Mouse (Mus musculus): ENCODE data around the gene Olfr839-ps1. TPM values are rescaled to one million over a fixed set of nuclear protein-coding genes. Genes with fewer than 3 reads are reported as not detected.

Olfr839-ps1 gene
- total RNA-seq (2012; rRNA removed) (not detected in 2 replicates), polyA plus RNA-seq (2012; ENCODE audit: insufficient read depth in 1 of 2, insufficient read length in 2 of 2, low read depth in 1 of 2, low replicate concordance in 2 of 2, missing spikeins in 1 of 2) (not detected)

- no peaks in the 10 kb centered on the region for H3K27me3 ChIP-seq (ENCODE audit: control insufficient read depth in 1 of 2, insufficient read depth in 2 of 2, low read length in 2 of 2)
- H3K4me3 ChIP-seq (ENCODE audit: control insufficient read depth in 1 of 2, insufficient read depth in 1 of 2, low read depth in 2 of 2, low read length in 2 of 2) = no peak within 1 kb of the TSS
- no peaks in the 10 kb centered on the region for H3K4me1 ChIP-seq (ENCODE audit: control insufficient read depth in 1 of 2, insufficient read depth in 2 of 2, low read length in 2 of 2)
- H3K79me2 ChIP-seq (ENCODE audit: control insufficient read depth, insufficient read depth, low read length, poor library complexity) = no peaks in the 10 kb centered on the region
- no peak for DNase-seq (ENCODE audit: low read depth, low spot score)
- no peak within 1 kb of the TSS for H3K27ac ChIP-seq (ENCODE audit: control insufficient read depth, low read depth, low read length)
- H3K36me3 ChIP-seq (ENCODE audit: control insufficient read depth in 1 of 2, insufficient read depth in 2 of 2, low read length in 2 of 2) = no peaks in the 10 kb centered on the region
- no peaks in the 10 kb centered on the region for H3K9me3 ChIP-seq (replicated peaks; ENCODE audit: insufficient read depth, low read length)
- no peak within 1 kb of the TSS for H3K9ac ChIP-seq (ENCODE audit: control insufficient read depth, low read depth, low read length, poor library complexity, severe bottlenecking)
- no peak for TF ChIP-seq USF1 (IDR thresholded peaks at IDR 0.05; ENCODE audit: low read depth, low read length)
Observed at GRCm38 (mm10) chr9:19177212-19177611, at the start of gene Olfr839-ps1. Olfr839-ps1 (minus strand) TSS chr9:19177312.

DNA sequence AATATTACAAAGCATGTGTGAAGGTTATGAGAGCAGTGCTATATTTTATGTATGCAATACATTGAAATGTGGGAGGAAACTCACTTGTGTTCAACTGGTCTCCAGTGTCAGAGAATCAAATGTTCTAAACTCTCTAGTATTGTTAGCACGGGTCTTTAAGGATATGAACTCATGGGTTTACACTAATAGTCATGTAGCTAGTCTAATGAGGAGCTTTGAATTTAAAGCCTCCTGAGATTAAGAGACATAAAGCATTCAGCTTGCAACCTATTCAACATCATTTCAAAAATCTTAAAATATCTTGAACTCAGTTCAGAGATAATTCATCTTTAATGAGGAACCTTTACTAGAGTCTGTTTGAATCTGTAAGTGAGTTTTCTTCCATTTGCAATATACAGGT, 41.1 kb downstream of the Olfr839-ps1 start, which contains the start of gene Olfr837:
Olfr837 (plus strand) TSS at position 301 of the 400 bp plus-strand sequence.
- no peak for TF ChIP-seq ZNF384 (IDR thresholded peaks at IDR 0.05; ENCODE audit: low read depth, low read length)
- no peak for TF ChIP-seq UBTF (IDR thresholded peaks at IDR 0.05; ENCODE audit: borderline replicate concordance, insufficient read depth, low read depth, low read length)
- TF ChIP-seq CHD2 (IDR thresholded peaks at IDR 0.05; ENCODE audit: low read length) = no peak
- Histone ChIP-seq H3K27me3 (ENCODE audit: control insufficient read depth in 1 of 2, insufficient read depth in 2 of 2, low read length in 2 of 2) (no peaks in the 10 kb centered on the region), H3K27ac (ENCODE audit: control insufficient read depth, low read depth, low read length) (no peak within 1 kb of the TSS), H3K36me3 (ENCODE audit: control insufficient read depth in 1 of 2, insufficient read depth in 2 of 2, low read length in 2 of 2) (no peaks in the 10 kb centered on the region), H3K4me3 (ENCODE audit: control insufficient read depth in 1 of 2, insufficient read depth in 1 of 2, low read depth in 2 of 2, low read length in 2 of 2) (no peak within 1 kb of the TSS), H3K9me3 (replicated peaks; ENCODE audit: insufficient read depth, low read length) (no peaks in the 10 kb centered on the region; the same call in 1 of the 2 replicates), H3K9ac (ENCODE audit: control insufficient read depth, low read depth, low read length, poor library complexity, severe bottlenecking) (no peak within 1 kb of the TSS), H3K4me1 (ENCODE audit: control insufficient read depth in 1 of 2, insufficient read depth in 2 of 2, low read length in 2 of 2) (no peaks in the 10 kb centered on the region), H3K79me2 (ENCODE audit: control insufficient read depth, insufficient read depth, low read length, poor library complexity) (no peaks in the 10 kb centered on the region)
- DNase-seq (ENCODE audit: low read depth, low spot score) = no peak

GRCm38 (mm10) chr9:19120082-19120481, 57.0 kb downstream of the Olfr839-ps1 start, which contains the start of gene Olfr836:
Olfr836 (plus strand) TSS chr9:19120382.
- Histone ChIP-seq H3K36me3 (ENCODE audit: control insufficient read depth in 1 of 2, insufficient read depth in 2 of 2, low read length in 2 of 2) (no peaks in the 10 kb centered on the region), H3K4me1 (ENCODE audit: control insufficient read depth in 1 of 2, insufficient read depth in 2 of 2, low read length in 2 of 2) (no peaks in the 10 kb centered on the region), H3K27ac (ENCODE audit: control insufficient read depth, low read depth, low read length) (no peak within 1 kb of the TSS), H3K9me3 (replicated peaks; ENCODE audit: insufficient read depth, low read length) (no peaks in the 10 kb centered on the region), H3K79me2 (ENCODE audit: control insufficient read depth, insufficient read depth, low read length, poor library complexity) (no peaks in the 10 kb centered on the region), H3K9ac (ENCODE audit: control insufficient read depth, low read depth, low read length, poor library complexity, severe bottlenecking) (no peak within 1 kb of the TSS), H3K27me3 (ENCODE audit: control insufficient read depth in 1 of 2, insufficient read depth in 2 of 2, low read length in 2 of 2) (no peaks in the 10 kb centered on the region), H3K4me3 (ENCODE audit: control insufficient read depth in 1 of 2, insufficient read depth in 1 of 2, low read depth in 2 of 2, low read length in 2 of 2) (no peak within 1 kb of the TSS)
- TF ChIP-seq ZC3H11A (IDR thresholded peaks at IDR 0.05; ENCODE audit: low read depth, low read length) (no peak), MAFK (IDR thresholded peaks at IDR 0.05; ENCODE audit: borderline replicate concordance, low read depth, low read length) (no peak), MXI1 (IDR thresholded peaks at IDR 0.05; ENCODE audit: low read depth, low read length) (no peak), UBTF (IDR thresholded peaks at IDR 0.05; ENCODE audit: borderline replicate concordance, insufficient read depth, low read depth, low read length) (no peak), MYB (IDR thresholded peaks at IDR 0.05; ENCODE audit: low read depth, low read length) (no peak), ZNF384 (IDR thresholded peaks at IDR 0.05; ENCODE audit: low read depth, low read length) (no peak), USF2 (IDR thresholded peaks at IDR 0.05; ENCODE audit: borderline replicate concordance in 1 of 2, insufficient read depth in 1 of 2, low read depth in 1 of 2, low read length in 2 of 2) (no peak), GABPA (IDR thresholded peaks at IDR 0.05; ENCODE audit: low read depth, low read length) (no peak), MAZ (IDR thresholded peaks at IDR 0.05; ENCODE audit: low read depth, low read length) (no peak), RAD21 (IDR thresholded peaks at IDR 0.05; ENCODE audit: low read depth, low read length) (no peak), TBP (IDR thresholded peaks at IDR 0.05; ENCODE audit: low read depth, low read length) (no peak), MAX (IDR thresholded peaks at IDR 0.05; ENCODE audit: low read length) (no peak), POLR2AphosphoS5 (IDR thresholded peaks at IDR 0.05; ENCODE audit: borderline replicate concordance, low read depth, low read length) (no peak), POLR2AphosphoS2 (IDR thresholded peaks at IDR 0.05; ENCODE audit: low read length) (no peak), ZMIZ1 (IDR thresholded peaks at IDR 0.05; ENCODE audit: low read depth, low read length) (no peak), HCFC1 (IDR thresholded peaks at IDR 0.05; ENCODE audit: low read depth, low read length) (no peak)
- DNase-seq (ENCODE audit: low read depth, low spot score) = no peak
